Mouse (Mus musculus) forebrain, embryonic 13.5 days (tissue): ENCODE results near the gene Ccnyl1. TPM values are rescaled to one million over a fixed set of nuclear protein-coding genes. Genes with fewer than 3 reads are reported as not detected.

Source experiments
- ATAC-seq: fragments of 200-750 bp; cut with Nextera tagmentation; 2 replicates; pipeline ENCODE4 v1.8.0; 2017
- H3K27ac ChIP-seq: fragments of 300-500 bp; sonication (generic); 2 replicates; pipeline ENCODE4 v1.5.1; 2015; ENCODE audit warnings: inconsistent platforms, mild to moderate bottlenecking, moderate library complexity
- H3K27me3 ChIP-seq: fragments of 300-500 bp; sonication (generic); 2 replicates; pipeline ENCODE4 v1.6.1; 2015; ENCODE audit warnings: mild to moderate bottlenecking, inconsistent platforms
- H3K36me3 ChIP-seq: fragments of 300-500 bp; sonication (generic); 2 replicates; pipeline ENCODE4 v1.6.1; 2015; ENCODE audit warnings: mild to moderate bottlenecking, inconsistent platforms; ENCODE audit not compliant: poor library complexity, severe bottlenecking
- H3K4me1 ChIP-seq: fragments of 300-500 bp; sonication (generic); 2 replicates; pipeline ENCODE4 v1.6.1; 2015; ENCODE audit warnings: inconsistent platforms
- H3K4me2 ChIP-seq: fragments of 300-500 bp; sonication (generic); 2 replicates; pipeline ENCODE4 v1.6.1; 2015; ENCODE audit warnings: inconsistent platforms, mild to moderate bottlenecking, moderate library complexity
- H3K4me3 ChIP-seq: fragments of 300-500 bp; sonication (generic); 2 replicates; pipeline ENCODE4 v1.5.1; 2015; ENCODE audit warnings: mild to moderate bottlenecking, inconsistent platforms
- H3K9ac ChIP-seq: fragments of 300-500 bp; sonication (generic); 2 replicates; pipeline ENCODE4 v1.6.1; 2015; ENCODE audit warnings: mild to moderate bottlenecking, inconsistent platforms
- H3K9me3 ChIP-seq: fragments of 300-500 bp; sonication (generic); replicated peaks from 2 replicates; pipeline ENCODE4 v1.6.1; 2016; ENCODE audit warnings: inconsistent platforms
- WGBS: fragments of 180-500 bp; shearing (Covaris S2); methylation state at CpG from one replicate; pipeline ENCODE4 v1.1.7; 2015; 5-methylcytosine and 5-hydroxymethylcytosine counted together
- polyA plus RNA-seq: library from polyadenylated mRNA; unstranded; fragments of >200 nt; fragmentation: Nextera tagmentation; extraction: Ambion mirVana; gene quantifications from 2 replicates; pipeline ENCODE4 v1.2.1, GENCODE M21; 2015

Gene Ccnyl1
- polyA plus RNA-seq, 1 experiment from 2014 or later, result 4.2 TPM

DNA sequence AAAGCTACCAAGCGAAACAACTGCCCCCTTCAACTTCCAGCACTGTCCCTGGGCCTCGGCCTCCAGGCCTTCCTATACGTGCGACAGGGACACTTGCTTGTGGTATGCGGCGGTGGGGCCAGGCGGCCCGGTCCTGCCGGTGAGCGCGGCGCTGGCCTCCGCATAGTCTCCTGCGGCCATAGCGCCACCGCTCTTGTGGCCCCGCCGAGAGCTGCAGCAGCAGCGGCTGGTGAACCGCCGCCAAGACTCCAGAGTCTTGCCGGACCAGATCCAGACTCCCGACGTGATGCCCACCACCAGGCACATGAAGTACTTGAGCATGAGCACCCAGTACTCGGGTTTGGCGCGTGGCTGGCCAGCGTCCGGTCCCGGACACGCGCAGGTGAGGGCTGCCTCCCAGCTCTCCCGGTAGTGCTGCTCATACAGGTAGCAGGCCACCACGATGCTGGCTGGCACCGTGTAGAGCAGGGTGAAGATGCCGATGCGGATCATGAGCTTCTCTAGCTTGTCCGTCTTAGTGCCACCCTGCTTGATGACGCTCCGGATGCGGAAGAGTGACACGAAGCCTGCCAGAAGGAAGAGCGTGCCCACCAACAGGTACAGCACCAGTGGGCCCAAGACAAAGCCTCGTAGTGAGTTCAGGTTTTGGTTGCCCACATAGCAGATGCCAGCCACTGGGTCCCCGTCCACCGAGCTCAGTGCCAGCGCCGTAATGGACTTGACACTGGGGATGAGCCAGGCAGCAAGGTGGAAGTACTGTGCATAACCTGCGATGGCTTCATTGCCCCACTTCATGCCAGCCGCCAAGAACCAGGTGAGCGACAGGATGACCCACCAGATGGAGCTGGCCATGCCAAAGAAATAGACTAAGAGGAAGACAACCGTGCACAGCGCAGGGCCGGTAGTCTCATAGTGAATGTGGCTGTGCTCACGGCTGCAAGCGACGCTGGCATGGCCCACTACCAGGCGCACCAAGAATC is 44.8 kb downstream of the Ccnyl1 start:
- H3K4me2 ChIP-seq, result peak overlapping the region; percentile 98
- H3K4me3 ChIP-seq, result peak overlapping the region; percentile 57
- peaks cover 89% of the 10 kb centered on the region for H3K27me3 ChIP-seq
- H3K27ac ChIP-seq, result no peak overlapping the region
- peak overlapping the region; percentile 54 for H3K9ac ChIP-seq
- peaks cover 60% of the 10 kb centered on the region for H3K4me1 ChIP-seq
- 27% methylated on average over 58 of the region's 58 CpGs for WGBS
- ATAC-seq, result no peak
- H3K36me3 ChIP-seq, result no peaks in the 10 kb centered on the region
- H3K9me3 ChIP-seq, result no peaks in the 10 kb centered on the region

DNA sequence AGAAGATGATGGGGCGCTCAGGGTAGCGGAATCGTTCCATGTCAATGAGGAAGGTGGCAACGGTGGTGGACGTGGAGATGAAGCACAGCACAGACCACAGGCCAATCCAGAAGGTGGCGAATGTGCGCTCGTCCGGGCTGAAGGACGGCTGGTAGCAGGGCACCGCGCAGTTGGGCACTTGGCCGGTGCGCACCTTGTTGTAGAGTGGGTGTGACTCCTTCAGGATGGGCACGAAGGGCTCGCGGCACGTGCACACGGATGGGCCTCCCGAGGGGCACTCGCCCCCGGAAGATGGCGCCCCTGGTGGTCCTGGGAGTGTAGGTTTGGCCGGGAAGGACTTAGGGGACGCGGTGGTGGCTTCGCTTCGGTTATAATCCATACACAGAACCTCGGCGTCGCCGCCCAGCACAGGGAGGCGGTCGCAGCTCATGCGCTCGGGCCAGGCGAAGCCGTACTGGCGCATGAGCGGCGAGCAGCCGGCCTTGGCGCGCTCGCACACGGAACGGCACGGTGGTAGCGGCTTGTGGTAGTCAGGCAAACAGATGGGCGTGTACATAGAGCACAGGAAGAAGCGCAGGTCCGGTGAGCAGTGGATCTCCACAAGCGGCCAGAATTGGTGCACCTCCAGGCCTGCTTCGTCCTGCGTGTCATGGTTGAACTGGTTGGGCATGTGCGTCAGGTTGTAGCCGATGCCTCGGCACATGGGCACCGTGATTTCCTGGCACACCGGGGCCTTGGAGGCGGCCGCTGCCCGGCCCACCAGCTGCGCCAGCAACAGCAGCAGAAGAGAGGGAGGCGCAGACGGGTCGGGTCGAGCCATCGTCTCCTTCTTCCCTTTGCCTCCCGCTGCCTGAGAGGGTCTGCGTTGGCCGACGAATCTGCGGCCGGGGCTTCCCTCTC is 45.8 kb downstream of the Ccnyl1 start:
- no peak overlapping the region for H3K27ac ChIP-seq
- 4% methylated on average over 73 of the region's 75 CpGs for WGBS
- peaks cover 60% of the 10 kb centered on the region for H3K4me1 ChIP-seq
- no peaks in the 10 kb centered on the region for H3K36me3 ChIP-seq
- H3K9me3 ChIP-seq, result no peaks in the 10 kb centered on the region
- H3K27me3 ChIP-seq, result peaks cover 86% of the 10 kb centered on the region
- ATAC-seq, result no peak
- H3K4me2 ChIP-seq, result peak overlapping the region; percentile 98
- H3K4me3 ChIP-seq, result peak overlapping the region; percentile 57
- peak overlapping the region; percentile 67 for H3K9ac ChIP-seq

DNA sequence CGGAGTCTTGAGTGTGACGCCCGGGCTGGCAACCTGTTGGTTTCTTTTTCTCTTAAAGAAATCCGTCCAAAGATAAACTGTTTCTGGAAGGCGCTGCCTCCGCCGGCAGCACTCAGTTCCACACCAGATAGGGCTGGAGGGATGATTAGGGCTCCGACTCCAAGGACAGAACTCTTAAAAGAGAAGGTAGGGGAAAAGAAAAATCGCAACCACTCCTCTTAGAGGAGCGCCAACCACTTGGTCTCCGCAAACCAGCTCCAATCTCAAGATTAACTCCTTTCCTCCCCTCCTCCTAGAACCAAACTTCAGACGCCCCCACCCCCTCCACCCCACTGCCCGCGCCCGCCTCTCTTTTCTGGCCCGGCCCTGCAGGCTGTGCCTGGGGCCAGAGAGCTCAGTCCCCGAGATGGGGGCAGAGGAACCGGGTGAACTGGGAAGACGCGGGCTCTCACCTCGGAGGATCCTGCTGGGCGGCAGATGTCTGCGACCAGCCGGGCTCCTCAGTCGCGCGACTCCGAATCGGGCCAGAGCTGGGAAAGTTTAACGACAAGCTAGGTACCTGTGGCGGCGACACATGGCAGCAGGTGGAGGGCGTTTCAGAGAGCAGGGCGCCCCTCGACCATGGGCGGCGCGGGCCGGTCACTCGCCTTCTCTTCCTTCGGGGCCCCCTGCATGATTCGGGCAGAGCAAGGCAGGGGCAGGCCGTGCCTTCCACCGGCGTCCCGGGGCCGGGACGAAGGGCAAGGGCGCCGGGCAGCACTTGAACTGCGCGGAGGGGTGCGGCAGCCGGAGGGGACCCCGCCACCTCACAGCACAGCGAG is 46.6 kb downstream of the Ccnyl1 start:
- no peaks in the 10 kb centered on the region for H3K36me3 ChIP-seq
- H3K4me1 ChIP-seq, result peaks cover 59% of the 10 kb centered on the region
- peak overlapping the region; percentile 98 for H3K4me2 ChIP-seq
- peak overlapping the region; percentile 57 for H3K4me3 ChIP-seq
- under 1% methylated on average over 40 of the region's 56 CpGs for WGBS
- H3K27me3 ChIP-seq, result peaks cover 78% of the 10 kb centered on the region
- peak overlapping the region; percentile 67 for H3K9ac ChIP-seq
- no peak for ATAC-seq
- H3K9me3 ChIP-seq, result no peaks in the 10 kb centered on the region
- no peak overlapping the region for H3K27ac ChIP-seq

DNA sequence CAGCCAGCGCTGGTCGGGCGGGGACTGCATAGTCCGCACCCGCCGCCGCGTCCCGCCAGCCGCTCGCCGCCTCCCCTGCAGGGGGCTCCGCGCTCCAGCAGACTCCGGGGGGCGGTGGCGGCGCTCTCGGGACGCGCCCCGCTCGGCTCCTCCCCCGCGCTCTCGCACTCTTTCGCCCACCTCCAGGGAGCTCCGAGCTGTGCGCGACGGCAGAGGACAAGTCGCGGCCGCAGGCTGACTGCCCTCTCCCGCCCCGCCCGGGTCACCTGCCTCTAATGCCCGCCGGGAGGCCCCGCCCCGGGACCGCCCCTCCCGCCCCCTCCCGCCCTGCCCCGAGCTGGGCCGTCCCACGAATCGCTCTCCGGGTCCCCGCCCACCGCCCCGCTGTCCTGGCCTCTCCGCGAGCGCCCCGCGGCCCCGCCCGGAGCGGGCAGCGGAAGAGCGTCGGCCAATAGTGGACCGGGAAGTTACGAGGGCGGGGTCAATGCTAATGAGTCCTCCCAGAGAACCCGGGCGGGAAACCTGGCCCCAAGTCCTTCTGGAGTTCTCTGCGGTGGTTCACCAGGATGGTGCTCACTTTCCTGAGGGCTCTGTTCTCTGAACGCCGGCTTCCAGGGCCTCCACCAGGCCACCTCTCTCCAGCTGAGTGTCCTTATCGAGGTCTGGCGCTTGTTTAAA is 47.4 kb downstream of the Ccnyl1 start, which contains the start of gene Fzd5:
Gene Fzd5, minus strand, starts transcription at position 250 of the 678 bp plus-strand sequence.
- Histone ChIP-seq H3K27ac (no peak within 1 kb of the TSS), H3K36me3 (no peaks in the 10 kb centered on the region), H3K9ac (peak within 1 kb of the TSS; percentile 67), H3K4me2 (peak within 1 kb of the TSS; percentile 98), H3K4me1 (peaks cover 55% of the 10 kb centered on the region), H3K4me3 (peak within 1 kb of the TSS; percentile 57), H3K27me3 (peaks cover 72% of the 10 kb centered on the region), H3K9me3 (no peaks in the 10 kb centered on the region)
- peak; percentile 94 for ATAC-seq
- WGBS, result under 1% methylated on average over 58 of the region's 73 CpGs

DNA sequence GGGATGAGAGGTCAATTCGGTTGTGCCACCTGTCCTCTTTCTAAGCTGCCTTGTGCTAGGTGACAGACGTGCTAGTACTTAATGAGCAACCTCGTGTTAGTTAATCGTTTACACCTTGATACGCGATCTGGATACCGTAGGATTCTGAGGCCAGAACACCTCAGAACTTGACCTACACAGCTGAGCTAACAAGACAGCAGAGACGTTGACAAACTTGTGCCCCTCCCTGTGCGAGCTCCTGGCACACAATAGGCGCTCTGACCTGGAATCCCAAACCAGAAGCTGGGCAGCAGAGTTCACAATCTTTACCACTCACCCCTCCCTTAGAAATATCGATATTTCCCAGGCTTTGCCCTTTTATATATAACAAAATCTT is 47.9 kb downstream of the Ccnyl1 start:
- peak overlapping the region; percentile 98 for H3K4me2 ChIP-seq
- WGBS, result under 1% methylated on average over 11 of the region's 11 CpGs
- ATAC-seq, result no peak
- H3K27me3 ChIP-seq, result peaks cover 66% of the 10 kb centered on the region
- H3K4me3 ChIP-seq, result peak overlapping the region; percentile 57
- H3K9ac ChIP-seq, result peak overlapping the region; percentile 67; the same call in 1 of the 2 replicates
- H3K4me1 ChIP-seq, result peaks cover 54% of the 10 kb centered on the region
- H3K27ac ChIP-seq, result no peak overlapping the region
- no peaks in the 10 kb centered on the region for H3K9me3 ChIP-seq
- no peaks in the 10 kb centered on the region for H3K36me3 ChIP-seq

DNA sequence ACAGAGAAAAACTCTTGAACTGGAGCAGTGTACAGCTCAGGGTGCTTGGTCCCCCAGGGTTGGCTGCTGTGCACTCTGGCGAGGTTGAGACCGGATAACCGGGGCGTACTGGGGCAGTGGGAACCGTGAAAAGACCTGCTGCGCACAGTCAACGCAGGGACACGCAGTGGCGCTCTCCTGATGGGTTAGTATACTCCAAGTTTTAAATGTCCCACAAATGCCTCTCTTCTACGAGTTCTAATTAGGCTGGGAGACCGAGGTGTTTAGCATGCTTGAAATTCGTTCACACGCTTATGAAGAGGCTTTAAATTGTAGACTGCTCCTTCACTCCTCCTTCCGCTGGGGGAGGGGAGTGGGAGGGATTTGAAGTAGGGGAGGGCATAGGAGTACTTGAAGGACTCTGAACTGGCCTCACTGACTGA is 48.4 kb downstream of the Ccnyl1 start:
- Histone ChIP-seq H3K4me2 (peak overlapping the region; percentile 98), H3K27ac (no peak overlapping the region), H3K27me3 (peaks cover 62% of the 10 kb centered on the region), H3K4me3 (peak overlapping the region; percentile 57), H3K9ac (no peak overlapping the region), H3K36me3 (no peaks in the 10 kb centered on the region), H3K4me1 (peaks cover 49% of the 10 kb centered on the region), H3K9me3 (no peaks in the 10 kb centered on the region)
- under 1% methylated on average over 14 of the region's 14 CpGs for WGBS
- ATAC-seq, result no peak

DNA sequence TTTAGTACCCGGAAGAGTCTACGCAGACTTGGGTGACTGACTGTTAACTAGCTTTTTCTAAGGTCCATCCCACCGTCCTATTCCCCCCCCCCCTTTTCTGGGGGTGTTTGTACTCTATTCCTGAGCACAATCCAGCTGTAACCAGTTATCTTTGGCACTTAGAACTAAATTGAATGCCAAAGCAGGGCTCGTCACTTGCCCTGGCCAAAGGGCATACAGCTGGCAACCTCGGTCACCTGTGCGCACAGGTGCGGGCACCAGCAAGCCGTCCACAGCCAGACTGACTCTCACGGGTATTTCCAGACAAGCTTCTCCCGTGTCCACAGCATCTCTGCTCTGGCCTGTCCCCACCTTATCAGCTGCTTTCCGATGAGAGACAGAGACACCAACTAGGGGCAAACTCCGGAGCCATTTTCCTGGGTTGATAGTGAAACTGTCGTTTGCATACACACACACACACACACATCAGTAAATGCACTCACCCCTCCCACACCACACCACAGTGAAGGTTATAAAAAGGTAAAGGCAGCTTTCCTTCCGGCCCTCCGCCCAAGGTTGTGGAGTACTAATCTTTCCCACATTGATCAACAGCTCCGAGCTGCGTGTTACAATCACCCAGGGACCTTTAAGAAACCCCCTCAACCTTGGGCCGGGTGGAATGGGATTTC is 52.6 kb downstream of the Ccnyl1 start:
- WGBS, result 89% methylated on average over 18 of the region's 18 CpGs
- Histone ChIP-seq H3K36me3 (no peaks in the 10 kb centered on the region), H3K27me3 (peaks cover 21% of the 10 kb centered on the region), H3K9ac (no peak overlapping the region), H3K4me2 (no peak overlapping the region), H3K27ac (no peak overlapping the region), H3K4me3 (no peak overlapping the region), H3K4me1 (peaks cover 12% of the 10 kb centered on the region), H3K9me3 (no peaks in the 10 kb centered on the region)
- no peak for ATAC-seq

DNA sequence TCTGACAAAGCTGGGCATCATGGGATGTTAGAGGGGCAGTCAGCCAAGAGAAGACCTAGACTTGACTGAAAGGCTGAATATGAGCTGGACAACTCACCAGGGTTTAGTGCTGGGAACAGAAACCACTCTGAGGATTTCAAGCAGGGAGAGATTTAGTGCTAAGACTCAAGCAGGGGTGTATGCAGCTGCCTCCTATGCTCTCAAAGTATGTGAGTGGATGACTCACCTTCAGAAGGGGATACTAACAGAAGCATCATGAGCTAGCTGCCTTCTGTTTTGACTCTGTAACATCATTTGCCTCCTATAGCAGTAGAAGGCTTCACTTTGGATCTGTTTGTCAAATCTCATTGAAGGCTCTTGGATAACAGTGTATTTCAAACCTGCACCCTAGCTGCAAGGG is 54.4 kb downstream of the Ccnyl1 start:
- ATAC-seq, result no peak
- H3K9ac ChIP-seq, result no peak overlapping the region
- no peaks in the 10 kb centered on the region for H3K9me3 ChIP-seq
- H3K4me3 ChIP-seq, result no peak overlapping the region
- H3K27me3 ChIP-seq, result peaks cover 4% of the 10 kb centered on the region
- H3K27ac ChIP-seq, result no peak overlapping the region
- no peaks in the 10 kb centered on the region for H3K36me3 ChIP-seq
- no peaks in the 10 kb centered on the region for H3K4me1 ChIP-seq
- H3K4me2 ChIP-seq, result no peak overlapping the region

DNA sequence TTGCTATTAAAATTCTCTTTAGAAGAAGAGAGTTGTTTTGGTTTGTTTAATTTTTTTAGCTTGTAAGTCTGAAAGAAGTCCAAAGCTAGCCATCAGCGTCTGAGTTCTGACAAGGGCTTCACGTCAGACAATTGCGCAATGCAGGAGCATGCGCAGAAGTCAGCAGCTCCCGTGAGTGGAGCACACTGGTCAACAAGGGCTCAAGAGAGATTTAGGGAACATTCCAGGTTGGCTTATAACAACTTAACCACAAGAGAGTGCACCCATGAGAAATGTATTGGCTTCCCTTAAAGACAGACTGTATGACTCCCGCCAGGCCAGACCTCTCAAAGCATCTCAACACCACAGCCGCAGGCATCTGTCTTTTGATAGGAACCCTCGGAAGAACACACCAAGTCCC is 62.9 kb downstream of the Ccnyl1 start:
- no peaks in the 10 kb centered on the region for H3K36me3 ChIP-seq
- H3K9ac ChIP-seq, result no peak overlapping the region
- no peaks in the 10 kb centered on the region for H3K27me3 ChIP-seq
- H3K4me1 ChIP-seq, result no peaks in the 10 kb centered on the region
- 91% methylated on average over 8 of the region's 8 CpGs for WGBS
- H3K4me3 ChIP-seq, result no peak overlapping the region
- H3K4me2 ChIP-seq, result no peak overlapping the region
- H3K27ac ChIP-seq, result no peak overlapping the region
- H3K9me3 ChIP-seq, result no peaks in the 10 kb centered on the region
- ATAC-seq, result no peak

DNA sequence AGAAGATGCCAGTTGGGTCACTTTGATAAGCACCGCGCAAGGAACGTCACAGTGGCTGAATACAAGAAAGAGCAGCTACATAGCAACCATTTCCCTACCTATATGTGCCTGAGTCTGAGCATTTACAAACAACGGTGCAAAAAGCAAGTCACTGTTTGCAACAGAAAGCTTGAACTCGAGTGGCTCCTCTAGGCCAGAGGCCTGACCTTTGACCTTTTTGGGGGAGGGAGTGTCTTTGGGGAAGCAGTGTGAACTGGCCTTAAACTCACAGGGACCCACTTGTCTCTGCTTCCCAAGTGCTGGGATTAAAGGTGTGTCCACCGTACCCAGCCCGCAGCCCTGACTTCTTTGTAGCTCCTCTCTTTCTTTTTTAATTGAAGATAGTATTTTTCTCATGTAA is 63.4 kb downstream of the Ccnyl1 start:
- no peaks in the 10 kb centered on the region for H3K27me3 ChIP-seq
- H3K27ac ChIP-seq, result no peak overlapping the region
- no peaks in the 10 kb centered on the region for H3K9me3 ChIP-seq
- H3K4me3 ChIP-seq, result no peak overlapping the region
- H3K36me3 ChIP-seq, result no peaks in the 10 kb centered on the region
- no peaks in the 10 kb centered on the region for H3K4me1 ChIP-seq
- H3K4me2 ChIP-seq, result no peak overlapping the region
- 76% methylated on average over 7 of the region's 7 CpGs for WGBS
- ATAC-seq, result no peak
- H3K9ac ChIP-seq, result no peak overlapping the region

DNA sequence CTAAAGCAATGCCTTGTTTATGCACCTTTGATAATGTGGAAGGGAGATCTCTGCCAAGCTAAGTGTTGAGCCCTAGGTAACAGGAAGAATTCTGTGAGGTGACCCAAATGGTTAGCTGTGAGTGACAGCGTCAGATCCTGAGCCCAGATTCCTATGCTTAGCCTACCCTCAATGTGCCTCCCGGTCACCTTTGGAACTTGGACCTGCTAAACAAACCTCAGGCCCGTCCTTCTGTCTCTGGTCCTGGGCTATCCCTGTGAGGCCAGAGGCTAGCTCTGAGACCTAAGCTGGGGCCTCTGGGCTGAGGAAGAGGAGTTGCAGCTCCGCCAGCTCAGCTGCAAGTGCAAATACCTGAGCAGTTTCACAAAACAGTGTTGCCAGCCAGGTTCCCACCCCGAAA is 64.4 kb downstream of the Ccnyl1 start:
- 90% methylated on average over 5 of the region's 5 CpGs for WGBS
- H3K4me3 ChIP-seq, result no peak overlapping the region
- ATAC-seq, result no peak
- no peaks in the 10 kb centered on the region for H3K36me3 ChIP-seq
- no peak overlapping the region for H3K9ac ChIP-seq
- H3K9me3 ChIP-seq, result no peaks in the 10 kb centered on the region
- H3K4me1 ChIP-seq, result no peaks in the 10 kb centered on the region
- no peaks in the 10 kb centered on the region for H3K27me3 ChIP-seq
- H3K27ac ChIP-seq, result no peak overlapping the region
- H3K4me2 ChIP-seq, result no peak overlapping the region
